10 mouse cellular contexts compared by ENCODE assay signal in genomic region chr13:3776446-3776845, GRCm38 (mm10). TPM values are rescaled to one million over a fixed set of nuclear protein-coding genes. Genes with fewer than 3 reads are reported as not detected.
DNase-seq lines count a peak whose midpoint lies in the region; ATAC-seq lines count a peak whose summit lies in the region.
"Had no signal": no experiment of that assay in that cellular context is flagged by ENCODE, and none has a peak within 500 bp of the region (broad histone marks: within the 10 kb centered on the region; RNA-seq: fewer than 3 reads in every experiment).

No protein-coding gene starts in this region.

- intact Hi-C loops in left cerebral cortex, postnatal 4 days (cut with DNase I) = no loop called here

- no peaks in the 10 kb centered on the region for H3K27me3 ChIP-seq in intestine, embryonic 16.5 days (replicated peaks; ENCODE audit: control insufficient read depth, insufficient read depth, low read length)
- H3K27me3 ChIP-seq in midbrain, embryonic 13.5 days = no peaks in the 10 kb centered on the region

- ATAC-seq in intestine, embryonic 16.5 days = peak; percentile 78
- no peak for ATAC-seq in midbrain, embryonic 13.5 days

- peak; percentile 16 for DNase-seq in 416B (ENCODE audit: low read depth)
- DNase-seq in cerebellum, adult 18-20 months = peak; percentile 57 to 64
- DNase-seq in left cerebral cortex, postnatal 4 days = peak; percentile 29
- no peak for DNase-seq in urinary bladder, postnatal 36 days (ENCODE audit: low spot score in 2 of 2)
- no peak for DNase-seq in spleen, adult 12 weeks (ENCODE audit: low spot score)
- no peak for DNase-seq in embryo, embryonic 9.5 days (ENCODE audit: extremely low spot score)
- DNase-seq: kidney, adult 11 months had no signal

- no peak overlapping the region for H3K4me2 ChIP-seq in intestine, embryonic 16.5 days (ENCODE audit: low read depth, low read length)
- no peak overlapping the region for H3K4me2 ChIP-seq in midbrain, embryonic 13.5 days (replicated peaks)

- peaks cover 3% of the 10 kb centered on the region for H3K4me1 ChIP-seq in intestine, embryonic 16.5 days (ENCODE audit: control insufficient read depth, insufficient read depth, low read length)
- no peaks in the 10 kb centered on the region for H3K4me1 ChIP-seq in midbrain, embryonic 13.5 days (replicated peaks)

- no peaks in the 10 kb centered on the region for H3K36me3 ChIP-seq in intestine, embryonic 16.5 days (ENCODE audit: control insufficient read depth, insufficient read depth, low read length)
- H3K36me3 ChIP-seq in midbrain, embryonic 13.5 days = no peaks in the 10 kb centered on the region

- H3K9ac ChIP-seq in intestine, embryonic 16.5 days (ENCODE audit: low read depth, low read length) = no peak overlapping the region
- H3K9ac ChIP-seq in midbrain, embryonic 13.5 days (replicated peaks) = no peak overlapping the region

- H3K27ac ChIP-seq in intestine, embryonic 16.5 days (ENCODE audit: low read length) = no peak overlapping the region
- no peak overlapping the region for H3K27ac ChIP-seq in midbrain, embryonic 13.5 days

- H3K9me3 ChIP-seq in intestine, embryonic 16.5 days (ENCODE audit: control insufficient read depth, low read length) = no peaks in the 10 kb centered on the region
- no peaks in the 10 kb centered on the region for H3K9me3 ChIP-seq in midbrain, embryonic 13.5 days

- 63% methylated on average over 4 of the region's 4 CpGs for WGBS in intestine, embryonic 16.5 days
- WGBS in midbrain, embryonic 13.5 days = 88% methylated on average over 4 of the region's 4 CpGs

- no peak overlapping the region for H3K4me3 ChIP-seq in intestine, embryonic 16.5 days (ENCODE audit: low read length)
- H3K4me3 ChIP-seq in midbrain, embryonic 13.5 days (replicated peaks) = no peak overlapping the region

RNA-seq across cellular contexts. Expression of gene Calml3, which starts 27.7 kb away (rescaled TPM):
- polyA plus RNA-seq in intestine, embryonic 16.5 days (2015; fragmentation: Nextera tagmentation; extraction: Ambion mirVana) = not detected in 2 replicates
- total RNA-seq in left cerebral cortex, postnatal 4 days (2021) = not detected
- not detected in 2 replicates for polyA plus RNA-seq in midbrain, embryonic 13.5 days (2015; fragmentation: Nextera tagmentation; extraction: Ambion mirVana)
- total RNA-seq: gastrocnemius, adult 8-10 months had no signal

Comparison
In these comparisons a context has a peak if more than half of its experiments do, and no peak if none do; other contexts are left out.
1. DNase-seq: peak in 416B (single experiment), cerebellum, adult 18-20 months (2 of 2) and left cerebral cortex, postnatal 4 days (single experiment); none in urinary bladder, postnatal 36 days (0 of 2), spleen, adult 12 weeks (single experiment) and embryo, embryonic 9.5 days (single experiment).